Mouse (Mus musculus): ENCODE results near the gene Mrrf.

- TF ChIP-seq POLR2A (IDR thresholded peaks at IDR 0.05; ENCODE audit: extremely low read depth, insufficient read depth, low read length) (no peak), CTCF (IDR thresholded peaks at IDR 0.05; ENCODE audit: extremely low read depth, insufficient read depth, low read length) (no peak)
Observed at GRCm38 (mm10) chr2:36238951-36239350, 102.8 kb downstream of the Mrrf start.

Data from cortical plate, adult 2 months (tissue).